Mouse (Mus musculus) CD4-positive helper T cell, adult 2 months (primary cell): Measurements from ENCODE around the gene Gm28038.

Experiments
- DNase-seq: peaks from one replicate; pipeline ENCODE4 v3.0.0-alpha.2; 2012; ENCODE audit warnings: low read depth, missing footprints, low spot score

Gm28038 gene

GRCm38 (mm10) chr2:30280743-30281142 is at the start of gene Gm28038:
Gene Gm28038 (plus strand): TSS chr2:30281043.
- no peak for DNase-seq

- peak; percentile 14 for DNase-seq
Measured at GRCm38 (mm10) chr2:30235593-30235992, 45.2 kb upstream of the Gm28038 start.

- DNase-seq = no peak
Measured at GRCm38 (mm10) chr2:30236426-30237198, 44.2 kb upstream of the Gm28038 start.

- peak; percentile 99 for DNase-seq
Measured at GRCm38 (mm10) chr2:30237199-30237880, 43.5 kb upstream of the Gm28038 start, which contains the start of gene Lrrc8a. Gene Lrrc8a (plus strand): TSS chr2:30237715.

GRCm38 (mm10) chr2:30237881-30238280 is 43.0 kb upstream of the Gm28038 start:
- no peak for DNase-seq

DNA sequence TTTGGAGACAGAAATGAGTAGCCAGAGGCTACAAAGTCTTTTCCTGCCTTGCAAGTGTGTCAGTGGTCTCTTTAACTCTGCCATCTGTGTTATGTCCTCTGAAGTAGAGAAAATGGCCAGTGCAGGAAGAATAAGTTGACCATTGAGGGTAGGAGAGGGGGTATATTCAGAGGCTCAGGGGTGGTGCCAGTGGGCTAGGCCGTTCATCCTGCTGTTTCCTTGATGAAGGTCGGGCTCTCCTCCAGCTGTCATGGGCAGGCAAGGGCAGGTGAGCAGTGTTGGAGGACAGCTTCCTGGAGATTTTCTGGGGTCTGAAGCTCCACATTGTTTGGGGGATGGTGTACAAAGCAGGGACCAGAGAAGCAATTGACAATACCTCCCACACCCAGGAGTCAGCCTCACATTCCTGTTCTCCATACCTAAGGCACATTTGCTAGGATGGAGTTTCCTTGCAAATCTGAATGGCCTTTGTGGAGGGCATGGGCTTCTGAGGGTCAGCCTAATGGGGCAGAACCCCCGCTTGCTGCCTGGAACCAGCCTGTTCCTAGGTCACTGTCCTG is 41.9 kb upstream of the Gm28038 start:
- DNase-seq = no peak

DNA sequence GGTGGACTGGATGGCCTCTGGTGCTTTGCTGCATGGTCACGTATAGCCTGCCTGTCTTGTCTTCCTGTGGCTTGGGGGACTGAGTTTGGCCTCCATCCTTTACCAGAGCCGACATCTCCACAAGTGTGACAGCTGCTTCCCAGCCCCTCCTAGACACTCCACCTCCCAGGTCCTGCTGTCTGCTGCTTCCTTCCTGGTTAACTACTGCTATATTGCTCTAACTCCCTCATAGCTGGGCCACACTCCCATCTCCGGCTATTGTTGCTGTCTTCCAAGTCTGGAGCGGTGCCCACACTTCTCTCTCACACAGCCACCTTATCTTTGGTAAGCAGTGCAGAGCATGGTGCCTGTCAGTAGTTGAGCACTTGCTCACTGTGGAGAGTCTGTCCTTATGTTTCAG is 41.1 kb upstream of the Gm28038 start:
- no peak for DNase-seq

GRCm38 (mm10) chr2:30240267-30240666 is 40.6 kb upstream of the Gm28038 start, which contains the start of gene Gm28035:
Gene Gm28035 (plus strand): TSS chr2:30240567.
- DNase-seq = no peak

- no peak for DNase-seq
Measured at GRCm38 (mm10) chr2:30242509-30242908, 38.3 kb upstream of the Gm28038 start.

GRCm38 (mm10) chr2:30243391-30243790 is 37.5 kb upstream of the Gm28038 start:
- no peak for DNase-seq

DNA sequence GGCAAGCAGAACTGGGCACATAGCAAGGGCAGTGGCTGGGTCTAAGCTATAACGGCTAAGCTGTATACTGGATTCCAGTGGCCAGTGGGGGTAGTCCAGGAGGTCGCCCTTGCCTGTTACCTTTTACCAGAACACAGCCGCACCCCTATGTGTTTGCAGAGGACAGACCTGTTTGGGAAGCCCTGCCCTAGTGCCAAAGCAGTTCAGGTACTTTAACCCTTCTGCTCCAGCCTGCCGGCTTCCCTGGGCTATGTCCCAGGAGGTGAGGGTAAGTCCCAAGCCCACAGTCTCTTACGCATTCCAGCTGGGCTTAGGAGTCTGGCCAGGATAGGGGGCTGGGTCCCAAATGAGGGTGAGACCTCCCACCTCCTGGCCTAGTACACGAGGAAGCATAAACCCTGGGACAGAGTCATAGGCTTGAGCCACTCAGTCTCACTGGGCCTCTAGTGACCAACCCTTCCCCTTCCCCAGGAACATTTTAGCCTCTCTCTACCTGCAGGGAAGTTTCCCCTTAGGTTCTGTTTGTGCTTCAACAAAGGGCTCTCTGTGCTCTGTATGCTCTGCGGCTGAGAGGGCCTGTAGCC is 36.2 kb upstream of the Gm28038 start:
- no peak for DNase-seq

DNA sequence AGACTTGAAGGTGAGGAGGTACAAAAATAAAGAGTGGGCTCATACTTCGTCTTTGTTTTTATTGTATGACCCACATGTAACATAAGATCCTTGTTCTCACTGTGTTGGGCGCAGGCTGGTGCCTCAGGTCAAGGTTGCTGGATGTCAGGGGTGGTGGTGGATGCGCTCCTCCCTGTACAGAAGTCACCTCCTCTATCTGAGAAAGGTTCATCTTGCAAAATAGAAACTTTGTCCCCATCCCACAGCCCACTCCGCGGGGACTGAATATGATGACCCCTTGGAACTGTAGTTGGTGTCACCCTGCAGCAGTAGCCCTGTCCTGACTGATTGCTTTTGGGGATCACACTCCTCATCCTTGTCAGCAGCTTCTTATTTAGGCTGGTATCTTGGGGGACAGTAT is 33.8 kb upstream of the Gm28038 start:
- no peak for DNase-seq

DNA sequence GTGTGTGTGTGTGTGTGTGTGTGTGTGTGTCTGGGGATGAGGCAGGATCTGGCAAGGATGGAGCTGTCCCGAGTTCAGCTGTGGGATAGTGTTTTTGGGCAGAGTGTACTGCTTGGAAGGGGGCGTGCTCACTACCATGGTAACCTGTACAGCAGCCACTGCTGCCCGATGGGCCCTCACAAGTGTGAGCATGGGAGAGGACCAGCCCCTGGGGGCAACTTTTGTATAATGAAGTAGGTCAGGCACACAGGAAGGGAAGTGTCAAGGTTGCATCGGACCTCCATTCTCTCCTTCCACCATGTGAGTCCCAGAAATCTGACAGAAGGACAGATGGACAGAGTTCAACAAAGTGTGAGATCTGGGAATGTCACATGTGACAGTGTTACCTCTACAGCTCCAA is 33.2 kb upstream of the Gm28038 start:
- no peak for DNase-seq

GRCm38 (mm10) chr2:30249182-30249581 is 31.7 kb upstream of the Gm28038 start:
- no peak for DNase-seq

GRCm38 (mm10) chr2:30250166-30251128 is 30.4 kb upstream of the Gm28038 start:
- no peak for DNase-seq

DNA sequence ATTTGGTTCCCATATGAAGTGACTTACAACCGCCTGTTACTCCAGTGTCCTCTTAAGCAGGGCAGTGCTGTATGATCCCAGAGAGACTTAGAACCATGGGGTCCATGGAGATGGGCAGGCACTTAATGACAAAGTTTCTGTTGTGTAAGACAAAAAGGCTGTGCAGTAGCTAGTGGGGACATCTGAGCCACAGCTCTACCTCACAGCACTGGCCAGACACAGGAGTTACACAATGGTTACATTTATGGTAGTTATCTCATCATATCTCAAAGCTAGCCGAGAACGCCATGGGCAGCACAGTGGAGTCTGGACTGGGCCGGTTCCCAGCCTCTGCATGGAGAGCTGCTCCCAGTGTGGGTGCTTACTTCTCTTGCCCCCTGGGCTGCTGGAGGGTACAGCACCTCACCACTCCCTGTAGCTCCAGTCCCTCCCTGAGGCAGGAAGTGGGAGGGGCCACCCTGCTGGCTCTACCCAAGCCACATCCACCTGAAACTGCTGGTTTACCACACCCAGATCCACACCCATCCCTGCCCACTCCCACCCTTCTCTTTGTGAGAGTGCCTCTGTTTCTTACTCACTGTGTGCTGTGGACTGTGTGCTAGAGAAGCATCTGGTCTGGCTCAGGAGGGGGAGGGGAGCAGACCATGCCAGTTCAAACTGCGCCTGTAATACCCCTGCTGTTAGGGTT is 29.3 kb upstream of the Gm28038 start:
- peak; percentile 90 for DNase-seq

GRCm38 (mm10) chr2:30252521-30252920 is 28.3 kb upstream of the Gm28038 start:
- DNase-seq = no peak

- peak; percentile 52 for DNase-seq
Measured at GRCm38 (mm10) chr2:30253809-30254208, 27.0 kb upstream of the Gm28038 start.

- no peak for DNase-seq
Measured at GRCm38 (mm10) chr2:30255631-30256395, 25.0 kb upstream of the Gm28038 start.
